Mouse (Mus musculus) WW6 (cell line): ENCODE data around the gene Olfr773.
"Not testable (repeated sequence)": the region's sequence is repeated elsewhere in the genome, so short reads cannot be mapped to it uniquely, and the experiment has no call there.

Source experiments
- DNase-seq: peaks from one replicate; pipeline ENCODE4 v3.0.0-alpha.2; 2013; ENCODE audit warnings: low read depth, low spot score

Gene Olfr773

DNA sequence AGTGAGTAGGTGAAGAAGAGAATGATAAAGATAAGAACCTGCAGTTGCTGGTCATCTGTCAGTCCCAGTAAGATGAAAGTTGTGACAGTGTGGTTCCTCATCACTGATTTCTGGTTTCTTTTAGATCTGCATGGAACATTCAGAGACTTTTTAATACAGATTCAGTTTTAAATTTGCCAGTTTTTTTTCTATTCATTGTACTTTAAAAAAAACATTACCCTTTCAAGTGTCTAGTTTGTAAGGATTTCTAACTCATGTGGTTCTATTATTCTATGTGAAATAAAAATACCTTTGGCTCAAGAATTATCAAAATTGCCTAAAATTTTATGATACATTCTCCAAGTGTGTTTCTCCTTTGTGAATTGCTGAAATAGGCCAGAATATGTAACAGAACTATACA lies at the start of gene Olfr773:
Olfr773 (minus strand) TSS at position 101 of the 400 bp plus-strand sequence.
- DNase-seq = not testable (repeated sequence)

GRCm38 (mm10) chr10:129235904-129236303 lies 48.7 kb upstream of the Olfr773 start, which contains the start of gene Olfr774:
Gene Olfr774 (plus strand): TSS chr10:129236204.
- no peak for DNase-seq

DNA sequence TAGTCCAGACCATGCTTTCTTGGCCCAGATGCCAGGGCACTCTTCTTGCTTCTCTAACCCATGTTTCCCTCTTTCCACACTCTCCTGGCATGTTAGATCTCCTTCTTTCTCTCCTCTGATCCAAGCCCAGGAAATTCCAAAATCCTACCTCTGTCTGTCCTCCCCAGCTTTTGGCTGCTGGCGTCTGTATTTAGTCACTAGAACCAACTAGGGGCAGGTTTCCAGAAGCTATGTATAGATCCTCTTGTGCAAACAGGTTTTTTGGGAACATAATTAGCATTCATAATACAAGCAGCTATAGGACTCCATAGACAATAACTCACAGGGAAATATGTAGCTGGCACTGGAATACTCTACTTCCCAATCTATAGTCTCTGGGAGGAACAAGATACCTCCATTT lies 43.5 kb upstream of the Olfr773 start:
- DNase-seq = no peak

- DNase-seq = not testable (repeated sequence)
Observed at GRCm38 (mm10) chr10:129177821-129178220, 9.4 kb downstream of the Olfr773 start, which contains the start of gene Olfr772. Gene Olfr772 (minus strand): TSS chr10:129177921.

DNA sequence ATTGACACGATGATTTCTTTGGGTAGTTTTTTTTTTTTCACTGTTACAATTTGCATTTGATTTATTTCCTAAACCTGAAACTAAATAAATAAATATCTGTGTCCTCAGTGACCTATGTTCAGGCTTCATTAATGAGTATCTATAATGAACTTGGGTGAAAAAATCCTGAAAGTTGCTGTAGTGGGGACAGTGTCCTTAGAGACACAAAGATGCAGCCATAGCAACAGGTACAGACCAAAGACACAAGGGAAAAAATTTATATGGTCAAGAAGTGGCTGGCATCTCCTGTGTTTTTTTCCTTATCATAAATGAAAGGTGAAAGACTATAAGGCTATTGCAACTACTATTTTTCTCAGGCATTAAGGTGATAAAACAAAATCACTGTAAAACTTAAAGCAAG lies 22.6 kb downstream of the Olfr773 start, which contains the start of gene Olfr771:
Olfr771 (minus strand) TSS at position 101 of the 400 bp plus-strand sequence.
- no peak for DNase-seq

DNA sequence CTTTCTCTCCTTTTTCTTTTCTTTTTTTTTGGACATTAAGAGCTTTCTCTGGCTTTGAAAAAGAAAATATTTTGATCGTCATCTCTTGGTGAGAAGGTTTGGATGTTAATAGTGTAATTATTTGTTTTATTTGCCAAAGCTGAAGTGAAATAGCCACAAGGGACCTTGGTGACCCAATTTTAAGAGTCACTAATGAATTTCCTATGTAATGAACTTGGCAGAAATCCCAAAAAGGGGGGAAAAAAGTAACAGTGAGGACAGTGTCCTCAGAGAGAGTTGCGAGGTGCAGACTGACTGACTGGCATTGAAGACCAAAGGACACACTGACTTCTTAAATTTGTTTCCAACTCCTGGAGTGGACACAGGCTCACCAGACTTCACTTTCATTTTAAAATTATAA lies 48.3 kb downstream of the Olfr773 start, which contains the start of gene Olfr770:
Olfr770 (minus strand) TSS at position 101 of the 400 bp plus-strand sequence.
- DNase-seq = no peak
